Mouse (Mus musculus): ENCODE data around the gene Spin2d. TPM values are rescaled to one million over a fixed set of nuclear protein-coding genes. Genes with fewer than 3 reads are reported as not detected.
"Not testable (repeated sequence)": the region's sequence is repeated elsewhere in the genome, so short reads cannot be mapped to it uniquely, and the experiment has no call there.

Spin2d gene
- polyA plus RNA-seq (2016; fragmentation: Nextera tagmentation; extraction: Ambion mirVana), result not detected in 2 replicates

DNA sequence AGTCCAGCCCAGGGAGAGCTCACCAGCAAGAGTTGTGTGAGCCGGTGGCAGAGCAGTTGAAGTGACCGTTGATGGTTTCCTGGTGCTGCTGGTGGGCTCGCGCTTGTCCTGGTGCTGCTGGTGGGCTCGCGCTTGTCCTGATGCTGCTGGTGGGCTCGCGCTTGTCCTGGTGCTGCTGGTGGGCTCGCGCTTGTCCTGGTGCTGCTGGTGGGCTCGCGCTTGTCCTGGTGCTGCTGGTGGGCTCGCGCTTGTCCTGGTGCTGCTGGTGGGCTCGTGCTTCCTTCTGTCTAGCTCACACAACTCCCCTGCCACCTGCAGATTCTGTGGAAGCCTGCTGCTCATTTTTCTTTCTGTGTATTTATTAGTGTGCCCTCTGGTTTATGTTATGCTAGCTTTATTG, at the start of gene Spin2d:
Spin2d (minus strand) TSS at position 101 of the 400 bp plus-strand sequence.
- H3K36me3 ChIP-seq; H3K27me3 ChIP-seq (replicated peaks); ATAC-seq (ENCODE audit: low FRiP score, low read depth); H3K9me3 ChIP-seq; H3K27ac ChIP-seq; H3K9ac ChIP-seq; H3K4me1 ChIP-seq; H3K4me3 ChIP-seq; H3K4me2 ChIP-seq (replicated peaks): not testable (repeated sequence)
- 87% methylated on average over 8 of the region's 15 CpGs for WGBS

DNA sequence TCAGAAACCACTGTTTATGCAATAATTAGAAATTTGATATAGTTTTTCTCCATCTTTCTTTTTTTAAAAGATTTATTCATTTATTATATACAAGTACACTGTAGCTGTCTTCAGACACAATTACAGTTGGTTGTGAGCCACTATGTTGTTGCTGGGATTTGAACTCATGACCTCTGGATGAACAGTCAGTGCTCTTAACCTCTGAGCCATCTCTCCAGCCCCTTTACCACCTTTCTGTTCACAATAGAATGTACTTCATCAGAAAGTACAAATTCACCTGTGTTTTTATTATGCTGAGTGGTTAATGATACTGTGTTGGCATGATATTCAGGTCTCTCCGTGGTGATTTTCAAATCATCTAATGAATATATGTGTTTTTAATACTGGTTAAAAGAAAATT, 48.6 kb upstream of the Spin2d start:
- ATAC-seq (ENCODE audit: low FRiP score, low read depth), result no peak
- no peaks in the 10 kb centered on the region for H3K9me3 ChIP-seq

DNA sequence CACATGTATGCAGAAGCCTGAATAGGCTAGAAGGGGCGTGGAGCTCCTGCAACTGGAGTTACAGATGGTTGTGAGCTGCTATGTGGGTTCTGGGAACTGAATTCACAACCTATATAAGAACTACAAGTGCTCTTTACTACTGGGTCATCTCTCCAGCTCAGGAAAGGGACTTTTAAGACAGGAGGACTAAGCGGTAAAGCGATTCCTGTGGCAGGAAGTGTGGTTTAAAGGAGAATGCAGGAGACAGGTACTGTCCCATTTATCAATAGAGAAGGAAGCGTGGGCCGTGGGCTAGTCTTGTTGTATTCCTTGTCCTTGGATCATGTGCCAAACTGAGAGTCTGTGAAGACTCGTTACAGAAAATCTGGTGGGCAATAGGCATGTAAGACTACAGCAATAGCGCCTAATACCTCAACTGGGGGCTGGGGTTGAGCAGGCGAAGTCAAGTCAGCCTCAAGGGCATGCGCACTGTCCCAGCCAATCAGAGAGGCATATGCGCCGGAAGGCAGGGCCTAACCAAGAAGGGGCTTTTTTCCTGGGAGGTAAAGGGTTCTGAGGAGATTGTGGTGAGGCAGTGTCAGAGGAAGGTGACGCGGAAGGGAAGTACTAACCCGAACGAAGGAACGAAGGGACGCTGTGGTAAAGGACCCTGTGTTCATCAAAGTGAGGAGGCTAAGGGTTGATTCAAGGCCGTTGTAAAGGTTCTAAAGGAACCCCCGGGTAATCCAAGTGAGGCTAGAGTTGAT, 37.2 kb upstream of the Spin2d start, which contains the start of gene Xlr4b:
Xlr4b (plus strand) TSS at position 515 of the 746 bp plus-strand sequence.
- ATAC-seq (ENCODE audit: low FRiP score, low read depth); H3K4me1 ChIP-seq; H3K9ac ChIP-seq; H3K27me3 ChIP-seq (replicated peaks); H3K27ac ChIP-seq; H3K9me3 ChIP-seq; H3K4me3 ChIP-seq; H3K36me3 ChIP-seq; H3K4me2 ChIP-seq (replicated peaks): not testable (repeated sequence)
- WGBS, result 81% methylated on average over 19 of the region's 19 CpGs

More for the DNA sequence above, 48.6 kb upstream of the Spin2d start:
- Histone ChIP-seq H3K4me3 (no peak overlapping the region), H3K9ac (no peak overlapping the region), H3K27ac (no peak overlapping the region), H3K4me1 (no peaks in the 10 kb centered on the region), H3K27me3 (replicated peaks) (no peaks in the 10 kb centered on the region), H3K36me3 (no peaks in the 10 kb centered on the region), H3K4me2 (replicated peaks) (no peak overlapping the region)
- 43% methylated on average over 1 of the region's 1 CpGs for WGBS

- not testable (repeated sequence) for H3K27me3 ChIP-seq (replicated peaks); H3K36me3 ChIP-seq; H3K4me1 ChIP-seq; H3K4me2 ChIP-seq (replicated peaks); H3K27ac ChIP-seq; H3K9me3 ChIP-seq; H3K9ac ChIP-seq; H3K4me3 ChIP-seq
- WGBS, result 81% methylated on average over 12 of the region's 12 CpGs
- ATAC-seq (ENCODE audit: low FRiP score, low read depth), result 0 out of 2 replicates have a peak, but pooled peaks have one; percentile 33
Observed at GRCm38 (mm10) chrX:73191934-73192333, 15.1 kb upstream of the Spin2d start, which contains the start of gene Xlr3b. Gene Xlr3b, plus strand, starts transcription at chrX:73192207.

DNA sequence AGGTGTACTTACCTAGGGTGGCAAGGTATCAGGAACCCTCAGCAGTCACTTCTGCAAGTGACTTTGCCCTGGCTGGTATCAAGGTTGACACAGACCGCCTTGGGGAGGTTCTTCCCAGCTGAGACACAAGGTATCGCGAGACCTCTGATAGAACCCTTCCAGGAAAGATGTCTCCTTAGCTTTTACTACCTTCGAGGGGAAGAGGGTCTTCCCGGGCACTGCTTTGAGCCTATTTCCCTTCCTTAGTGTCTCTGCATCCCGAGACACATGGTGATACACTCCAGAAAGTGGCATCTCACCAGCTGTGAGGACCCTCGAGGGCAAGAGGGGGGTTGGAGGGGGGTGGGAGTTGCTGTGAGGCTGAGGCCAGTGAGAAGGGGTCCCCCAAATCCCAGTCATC, 27.4 kb downstream of the Spin2d start, which contains the start of gene DXBay18:
DXBay18 (minus strand) TSS at position 101 of the 400 bp plus-strand sequence.
- WGBS, result no CpG with 5 or more reads among the region's 7 CpGs
- not testable (repeated sequence) for H3K4me1 ChIP-seq; H3K4me2 ChIP-seq (replicated peaks); H3K9me3 ChIP-seq; H3K27ac ChIP-seq; H3K4me3 ChIP-seq; H3K27me3 ChIP-seq (replicated peaks); H3K9ac ChIP-seq; H3K36me3 ChIP-seq; ATAC-seq (ENCODE audit: low FRiP score, low read depth)

GRCm38 (mm10) chrX:73148496-73148895, 28.3 kb downstream of the Spin2d start, which contains the start of gene Xlr5b:
Gene Xlr5b, plus strand, starts transcription at chrX:73148796.
- H3K4me1 ChIP-seq; H3K36me3 ChIP-seq; H3K4me2 ChIP-seq (replicated peaks); H3K9ac ChIP-seq; H3K27me3 ChIP-seq (replicated peaks); H3K27ac ChIP-seq; H3K9me3 ChIP-seq; H3K4me3 ChIP-seq; ATAC-seq (ENCODE audit: low FRiP score, low read depth): not testable (repeated sequence)
- no CpG with 5 or more reads among the region's 20 CpGs for WGBS

GRCm38 (mm10) chrX:73143218-73143618, 33.6 kb downstream of the Spin2d start:
- not testable (repeated sequence) for H3K4me2 ChIP-seq (replicated peaks)
- ATAC-seq (ENCODE audit: low FRiP score, low read depth), result peak; percentile 29; the same call in 1 of the 2 replicates

More at GRCm38 (mm10) chrX:73143218-73143618, 33.6 kb downstream of the Spin2d start:
- H3K4me3 ChIP-seq; H3K9ac ChIP-seq; H3K27me3 ChIP-seq (replicated peaks); H3K9me3 ChIP-seq; H3K36me3 ChIP-seq; H3K4me1 ChIP-seq; H3K27ac ChIP-seq: not testable (repeated sequence)
- no CpG with 5 or more reads among the region's 7 CpGs for WGBS

Other genes with a start within 250 kb of the Spin2d start
- 2.3 and 2.7 TPM in 2 replicates for gene Zfp185, start 189.7 kb downstream of the Spin2d start, polyA plus RNA-seq (2016; fragmentation: Nextera tagmentation; extraction: Ambion mirVana)
- not detected in 2 replicates for gene Pnma5, start 139.9 kb downstream of the Spin2d start, polyA plus RNA-seq (2016; fragmentation: Nextera tagmentation; extraction: Ambion mirVana)
- gene Pnma3, start 112.2 kb downstream of the Spin2d start, polyA plus RNA-seq (2016; fragmentation: Nextera tagmentation; extraction: Ambion mirVana), result 0.99 and 1.1 TPM in 2 replicates
- 0.71 and 0.91 TPM in 2 replicates for gene Xlr4a, start 94.5 kb downstream of the Spin2d start, polyA plus RNA-seq (2016; fragmentation: Nextera tagmentation; extraction: Ambion mirVana)
- 3.7 and 4.1 TPM in 2 replicates for gene Xlr3a, start 79.9 kb downstream of the Spin2d start, polyA plus RNA-seq (2016; fragmentation: Nextera tagmentation; extraction: Ambion mirVana)
- 0.23 and 0.26 TPM in 2 replicates for gene Gm14685, start 59.9 kb downstream of the Spin2d start, polyA plus RNA-seq (2016; fragmentation: Nextera tagmentation; extraction: Ambion mirVana)
- not detected in 2 replicates for gene Xlr5b, start 28.2 kb downstream of the Spin2d start, polyA plus RNA-seq (2016; fragmentation: Nextera tagmentation; extraction: Ambion mirVana)
- not detected in 2 replicates for gene DXBay18, start 27.5 kb downstream of the Spin2d start, polyA plus RNA-seq (2016; fragmentation: Nextera tagmentation; extraction: Ambion mirVana)
- gene Xlr3b, start 15.2 kb upstream of the Spin2d start, polyA plus RNA-seq (2016; fragmentation: Nextera tagmentation; extraction: Ambion mirVana), result 18.7 and 21.4 TPM in 2 replicates
- gene Xlr4b, start 37.3 kb upstream of the Spin2d start, polyA plus RNA-seq (2016; fragmentation: Nextera tagmentation; extraction: Ambion mirVana), result 0.37 and 0.57 TPM in 2 replicates
- 23.9 and 26.1 TPM in 2 replicates for gene F8a, start 51.3 kb upstream of the Spin2d start, polyA plus RNA-seq (2016; fragmentation: Nextera tagmentation; extraction: Ambion mirVana)
- gene Xlr4c, start 66.1 kb upstream of the Spin2d start, polyA plus RNA-seq (2016; fragmentation: Nextera tagmentation; extraction: Ambion mirVana), result 0.57 TPM in 1 of 2 replicates, not detected in the other
- gene Xlr3c, start 88.4 kb upstream of the Spin2d start, polyA plus RNA-seq (2016; fragmentation: Nextera tagmentation; extraction: Ambion mirVana), result 0.60 and 0.82 TPM in 2 replicates
- gene Xlr5a, start 116.0 kb upstream of the Spin2d start, polyA plus RNA-seq (2016; fragmentation: Nextera tagmentation; extraction: Ambion mirVana), result not detected in 2 replicates
- not detected in 2 replicates for gene Xlr5c, start 116.0 kb upstream of the Spin2d start, polyA plus RNA-seq (2016; fragmentation: Nextera tagmentation; extraction: Ambion mirVana)
- gene Gm45015, start 159.9 kb upstream of the Spin2d start, polyA plus RNA-seq (2016; fragmentation: Nextera tagmentation; extraction: Ambion mirVana), result not detected in 2 replicates
- gene Zfp275, start 165.6 kb upstream of the Spin2d start, polyA plus RNA-seq (2016; fragmentation: Nextera tagmentation; extraction: Ambion mirVana), result 15.6 and 15.7 TPM in 2 replicates
- not detected in 2 replicates for gene Gm18336, start 221.7 kb upstream of the Spin2d start, polyA plus RNA-seq (2016; fragmentation: Nextera tagmentation; extraction: Ambion mirVana)
- 0.17 and 0.35 TPM in 2 replicates for gene Zfp92, start 234.1 kb upstream of the Spin2d start, polyA plus RNA-seq (2016; fragmentation: Nextera tagmentation; extraction: Ambion mirVana)